Mouse (Mus musculus): ENCODE results near the gene Olfr543.

The Olfr543 gene

GRCm38 (mm10) chr7:102472675-102473074 is 8.8 kb downstream of the Olfr543 start:
- no peak for DNase-seq

GRCm38 (mm10) chr7:102467566-102467965 is 13.9 kb downstream of the Olfr543 start:
- no peak for DNase-seq

- DNase-seq = no peak
Observed at GRCm38 (mm10) chr7:102458618-102459380, 22.7 kb downstream of the Olfr543 start.

GRCm38 (mm10) chr7:102446438-102446837 is 35.0 kb downstream of the Olfr543 start:
- DNase-seq = no peak

- DNase-seq = no peak
Observed at GRCm38 (mm10) chr7:102444301-102444700, 37.2 kb downstream of the Olfr543 start.

GRCm38 (mm10) chr7:102442432-102442831 is 39.0 kb downstream of the Olfr543 start:
- no peak for DNase-seq

GRCm38 (mm10) chr7:102441657-102442391 is 39.7 kb downstream of the Olfr543 start, which contains the start of gene Rrm1:
Gene Rrm1 (plus strand): TSS chr7:102441695.
- peak; percentile 97 for DNase-seq

GRCm38 (mm10) chr7:102440822-102441656 is 40.4 kb downstream of the Olfr543 start:
- DNase-seq = no peak

GRCm38 (mm10) chr7:102434344-102434743 is 47.1 kb downstream of the Olfr543 start:
- DNase-seq = no peak
